Mouse (Mus musculus) lung, adult 2 months (tissue): ENCODE results near the gene Dera.

Experiments
- CTCF ChIP-seq: fragments of 200-500 bp; IDR thresholded peaks from 2 replicates; pipeline ENCODE4 v1.5.1; 2011; ENCODE audit warnings: mild to moderate bottlenecking, low read length, control low read depth; ENCODE audit not compliant: insufficient read depth
- POLR2A ChIP-seq: fragments of 200-500 bp; IDR thresholded peaks from 2 replicates; pipeline ENCODE4 v1.6.1; 2011; ENCODE audit warnings: low read depth, mild to moderate bottlenecking, control low read depth, low read length, borderline replicate concordance; ENCODE audit errors: extremely low read depth

DNA sequence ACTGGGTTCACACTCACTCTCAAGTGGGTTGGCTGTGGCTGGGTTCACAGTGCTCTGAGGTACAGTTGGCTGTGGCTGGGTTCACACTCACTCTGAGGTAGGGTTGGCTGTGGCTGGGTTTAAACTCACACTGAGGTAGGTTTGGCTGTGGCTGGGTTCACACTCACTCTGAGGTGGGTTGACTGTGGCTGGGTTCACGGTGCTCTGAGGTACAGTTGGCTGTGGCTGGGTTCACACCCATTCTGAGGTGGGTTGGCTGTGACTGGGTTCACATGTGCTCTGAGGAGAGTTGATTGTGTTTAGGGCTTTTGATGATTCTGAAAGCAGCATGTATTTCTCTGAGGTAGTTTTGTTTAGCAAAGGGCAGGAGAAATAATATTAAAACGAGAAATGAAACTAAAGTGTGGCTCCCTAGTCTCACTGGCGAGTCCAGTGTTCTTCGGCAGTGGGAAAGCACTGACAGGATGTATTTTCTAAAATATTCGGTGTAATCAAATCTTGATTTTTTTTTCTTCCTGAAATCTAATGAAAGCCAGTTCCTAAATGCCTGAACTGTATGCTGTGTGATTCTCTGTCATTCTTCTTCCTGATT lies 70.8 kb downstream of the Dera start:
- no peak for TF ChIP-seq POLR2A
- no peak for TF ChIP-seq CTCF
